Mouse (Mus musculus): Measurements from ENCODE around the gene Pcsk7.

DNA sequence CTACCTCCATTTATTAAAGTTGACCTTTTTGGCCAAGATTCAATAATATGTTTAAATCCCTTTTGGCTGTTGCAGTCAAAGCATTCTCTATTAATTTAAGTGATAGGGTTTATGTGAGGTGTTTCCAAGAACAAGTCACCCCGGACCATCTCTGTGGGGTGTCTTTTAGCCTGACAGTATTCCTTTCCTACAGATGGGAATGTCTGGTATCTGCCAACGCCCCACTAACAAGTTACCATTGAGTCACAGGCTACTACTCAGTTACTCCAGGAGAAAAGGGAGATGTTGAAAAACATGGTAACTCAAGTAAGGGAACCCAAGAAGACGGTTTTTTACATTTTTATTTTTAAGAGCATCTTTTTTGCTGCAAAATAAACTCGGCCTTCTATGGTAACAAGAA, 1.1 kb upstream of the Pcsk7 start:
- TF ChIP-seq CTCF (IDR thresholded peaks at IDR 0.05 in 2 of 3, conservative IDR thresholded peaks at IDR 0.05 in 1 of 3; ENCODE audit: control insufficient read depth in 1 of 3, insufficient read depth in 1 of 3, low read depth in 2 of 3, low read length in 3 of 3, poor library complexity in 1 of 3, severe bottlenecking in 1 of 3) (no peak), POLR2A (IDR thresholded peaks at IDR 0.05; ENCODE audit: control insufficient read depth in 1 of 2, insufficient read depth in 1 of 2, low read depth in 1 of 2, low read length in 2 of 2, poor library complexity in 1 of 2) (no peak)

All from MEL (cell line).